Mouse (Mus musculus) WW6 (cell line): ENCODE results near the gene Mup10.
"Not testable (repeated sequence)": the region's sequence is repeated elsewhere in the genome, so short reads cannot be mapped to it uniquely, and the experiment has no call there.

ENCODE experiments used
- DNase-seq: peaks from one replicate; pipeline ENCODE4 v3.0.0-alpha.2; 2013; ENCODE audit warnings: low read depth, low spot score

Mup10 gene

GRCm38 (mm10) chr4:60582099-60582498 lies at the start of gene Mup10:
Gene Mup10 (minus strand): TSS chr4:60582199.
- DNase-seq: not testable (repeated sequence)
